Mouse (Mus musculus): ENCODE results near the gene Slc46a2.

Gene Slc46a2

GRCm38 (mm10) chr4:59859693-59860425 is 55.0 kb downstream of the Slc46a2 start:
- in situ Hi-C loops (cut with MboI) = loop anchor here (25.0 kb wide), 1 partner anchor 248 kb away; no protein-coding TSS in a partner anchor

All from mature B cell (primary cell).